Mouse (Mus musculus) natural killer cell, adult 2 months (primary cell): ENCODE data around the gene Tubal3.
"Not testable (repeated sequence)": the region's sequence is repeated elsewhere in the genome, so short reads cannot be mapped to it uniquely, and the experiment has no call there.

Experiments used
- DNase-seq, 2 experiments: peaks; one replicate each; pipeline ENCODE4 v3.0.0; 2022; ENCODE audit warnings: low spot score in 2 of 2

Tubal3 gene

DNA sequence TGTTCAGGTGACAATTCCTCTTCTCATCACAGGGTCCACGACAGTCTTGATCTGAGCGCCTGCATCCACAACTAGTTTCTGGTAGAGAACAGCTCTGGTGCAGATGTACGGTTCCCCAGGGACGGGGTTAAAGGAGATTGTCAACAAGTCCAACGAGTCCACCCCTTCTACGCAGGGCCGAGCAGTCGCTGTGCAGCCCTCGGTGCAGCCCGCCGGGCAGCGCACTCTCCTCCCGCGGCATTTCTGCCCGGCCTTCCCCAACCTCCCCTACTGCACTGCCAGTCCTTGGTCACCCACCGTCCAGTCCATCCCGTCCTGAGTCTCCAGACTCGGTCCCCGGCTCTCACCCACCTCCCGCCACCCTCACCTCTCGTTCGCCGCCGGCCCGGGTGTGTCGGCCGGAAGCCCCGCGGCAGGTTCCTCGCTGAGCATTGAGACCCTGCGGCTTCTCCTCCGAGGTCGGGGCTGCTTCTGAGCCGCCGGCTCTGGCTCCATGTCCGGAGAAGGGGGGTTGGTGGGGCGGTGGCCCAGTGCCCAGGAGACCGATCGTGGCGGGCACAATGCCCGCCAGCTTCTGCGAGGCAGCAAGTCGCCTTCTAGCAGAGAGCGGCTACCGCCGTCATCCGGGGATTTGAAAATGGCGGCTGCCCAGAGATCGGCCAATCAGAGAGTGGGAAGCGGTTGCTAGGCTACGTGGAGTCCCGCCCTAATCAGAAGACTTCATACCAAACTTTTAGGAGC is at the start of gene Tubal3, which contains the start of gene Net1:
Tubal3 (plus strand) TSS at position 704 of the 741 bp plus-strand sequence.
Net1 (minus strand) TSS at position 650 of the 741 bp plus-strand sequence.
- peak; percentile 88 to 89 for DNase-seq

- DNase-seq = no peak
Measured at GRCm38 (mm10) chr13:3869901-3870300, 48.2 kb upstream of the Tubal3 start.

DNA sequence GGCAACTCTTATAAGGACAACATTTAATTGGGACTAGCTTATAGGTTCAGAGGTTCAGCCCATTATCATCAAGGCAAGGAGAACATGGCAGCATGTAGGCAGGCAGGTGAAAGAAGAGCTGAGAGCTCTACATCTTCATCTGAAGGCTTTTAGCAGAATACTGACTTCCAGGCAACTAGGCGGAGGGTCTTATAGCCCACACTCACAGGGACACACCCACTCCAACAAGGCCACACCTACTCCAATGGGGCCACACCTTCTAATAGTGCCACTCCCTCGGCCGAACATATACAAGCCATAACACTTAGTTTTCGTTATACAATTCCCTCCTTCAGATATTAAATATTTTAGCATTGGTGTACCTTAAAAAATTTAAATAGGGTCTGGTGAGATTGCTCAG is 45.2 kb upstream of the Tubal3 start:
- no peak for DNase-seq

GRCm38 (mm10) chr13:3876448-3876847 is 41.6 kb upstream of the Tubal3 start:
- no peak for DNase-seq

- no peak for DNase-seq
Measured at GRCm38 (mm10) chr13:3877185-3877584, 40.9 kb upstream of the Tubal3 start.

DNA sequence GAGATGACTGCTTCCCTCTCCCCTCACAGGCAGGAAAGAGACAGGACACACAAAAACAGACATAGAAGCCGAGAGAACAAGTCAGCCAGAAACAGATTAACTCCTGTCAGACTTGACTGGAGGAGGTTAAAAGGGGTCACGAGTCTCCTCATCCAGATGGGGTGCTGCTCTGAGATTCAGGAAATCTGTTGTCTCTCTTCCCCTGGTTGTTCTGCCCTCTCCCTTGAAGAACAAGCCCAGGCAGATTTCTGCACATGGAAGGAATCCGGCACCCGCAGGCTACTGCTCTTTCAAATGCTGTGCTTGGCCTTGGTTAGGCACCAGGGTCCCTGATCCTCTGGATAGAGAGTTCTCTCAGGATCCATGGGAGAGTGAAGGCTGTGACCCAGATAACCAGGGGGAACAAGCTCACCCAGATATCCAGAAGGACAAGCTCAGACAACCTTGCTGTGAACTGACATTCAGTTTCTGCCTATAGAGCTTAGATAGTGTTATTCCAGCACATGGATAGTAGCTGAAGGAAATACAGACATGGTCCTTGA is 40.3 kb upstream of the Tubal3 start:
- no peak for DNase-seq

- no peak for DNase-seq
Measured at GRCm38 (mm10) chr13:3886663-3887062, 31.4 kb upstream of the Tubal3 start.

DNA sequence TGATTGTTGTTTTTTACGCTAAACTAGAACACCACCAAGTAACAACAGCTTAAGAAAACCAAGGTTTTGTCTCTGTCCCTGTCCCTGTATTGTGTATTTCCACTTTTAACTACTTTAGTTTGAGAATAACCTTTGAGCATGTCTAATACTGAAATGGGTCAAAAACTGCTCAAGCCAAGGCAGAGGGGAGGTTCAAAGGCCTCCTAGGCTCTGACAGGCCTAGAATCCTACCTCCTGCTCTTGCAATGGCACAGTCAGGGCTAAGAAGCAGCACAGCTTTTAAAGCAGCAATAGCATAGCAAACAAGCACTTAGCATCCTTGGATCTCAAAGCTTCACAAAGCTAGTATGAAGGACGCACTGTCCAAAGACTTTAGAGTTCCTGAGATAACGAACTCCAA is 29.0 kb upstream of the Tubal3 start:
- DNase-seq = no peak

DNA sequence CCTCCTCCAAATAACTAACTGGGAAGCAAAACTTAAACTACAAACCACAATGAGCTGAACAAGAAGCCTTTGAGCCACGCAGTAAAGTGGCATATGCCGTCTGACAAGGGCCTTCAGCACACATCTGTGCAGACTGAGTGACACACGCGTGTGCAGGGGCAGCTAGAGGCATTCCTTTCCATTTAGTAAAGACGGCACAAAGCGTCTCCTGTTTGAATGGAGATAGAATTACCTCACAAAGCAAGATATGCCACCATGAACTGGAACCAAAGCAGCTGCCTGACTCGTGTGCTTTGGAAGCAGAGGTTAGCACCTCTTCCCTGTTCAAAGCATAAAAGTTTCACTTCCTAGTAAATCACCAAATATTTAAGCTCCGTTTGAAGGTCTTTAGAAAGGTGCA is 28.0 kb upstream of the Tubal3 start:
- DNase-seq = no peak

GRCm38 (mm10) chr13:3891479-3892087 is 26.5 kb upstream of the Tubal3 start:
- DNase-seq = no peak

- DNase-seq = no peak
Measured at GRCm38 (mm10) chr13:3892601-3893000, 25.5 kb upstream of the Tubal3 start.

- peak; percentile 79 to 87 for DNase-seq
Measured at GRCm38 (mm10) chr13:3893126-3893734, 24.8 kb upstream of the Tubal3 start.

DNA sequence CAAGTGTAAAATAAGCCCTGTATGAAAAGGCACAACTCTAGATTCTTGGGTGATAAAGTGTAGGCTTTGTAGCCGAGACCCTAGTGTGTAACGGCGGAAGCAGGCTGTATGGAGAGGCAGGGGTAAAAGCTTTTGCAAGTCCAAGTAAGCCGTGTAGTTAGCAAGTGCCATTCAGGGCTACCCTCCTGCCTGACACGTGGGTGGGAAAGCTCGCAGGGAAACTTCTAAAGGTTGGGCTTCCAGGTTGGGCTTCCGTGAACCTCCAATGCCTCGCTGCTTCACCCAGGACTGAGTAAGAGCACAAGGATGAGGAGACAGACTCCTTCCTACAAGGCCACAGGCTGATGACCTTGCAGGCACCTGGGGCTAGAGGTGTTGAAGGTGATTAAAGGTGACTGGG is 23.5 kb upstream of the Tubal3 start:
- no peak for DNase-seq

DNA sequence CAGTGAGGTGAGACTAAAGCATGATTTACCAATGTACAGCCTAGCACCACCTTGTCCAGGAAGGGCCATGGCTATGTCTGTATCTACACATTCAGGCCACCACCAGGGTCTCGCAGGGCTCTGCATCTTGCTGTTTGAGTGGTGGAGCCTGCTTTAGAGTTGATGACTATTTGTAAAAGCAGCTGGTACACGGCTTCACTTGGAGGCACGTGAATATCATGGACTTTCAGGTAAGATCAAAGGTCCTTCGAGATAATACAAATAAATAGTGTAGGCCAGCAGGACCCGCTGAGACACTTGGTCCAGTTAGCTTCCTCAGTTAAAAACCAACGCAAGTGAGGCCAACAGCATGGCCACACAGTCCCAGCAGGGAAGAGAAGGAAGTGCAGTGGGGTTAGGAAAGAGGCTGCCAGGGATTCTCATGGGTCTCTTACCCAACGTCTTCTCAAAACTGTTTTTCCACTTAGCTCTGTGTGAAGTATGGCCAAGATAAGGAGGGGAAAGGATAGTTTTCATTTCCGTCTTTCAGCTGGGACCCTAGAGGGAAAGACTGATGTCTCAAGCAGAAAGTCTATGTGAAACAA is 22.6 kb upstream of the Tubal3 start:
- DNase-seq = no peak

DNA sequence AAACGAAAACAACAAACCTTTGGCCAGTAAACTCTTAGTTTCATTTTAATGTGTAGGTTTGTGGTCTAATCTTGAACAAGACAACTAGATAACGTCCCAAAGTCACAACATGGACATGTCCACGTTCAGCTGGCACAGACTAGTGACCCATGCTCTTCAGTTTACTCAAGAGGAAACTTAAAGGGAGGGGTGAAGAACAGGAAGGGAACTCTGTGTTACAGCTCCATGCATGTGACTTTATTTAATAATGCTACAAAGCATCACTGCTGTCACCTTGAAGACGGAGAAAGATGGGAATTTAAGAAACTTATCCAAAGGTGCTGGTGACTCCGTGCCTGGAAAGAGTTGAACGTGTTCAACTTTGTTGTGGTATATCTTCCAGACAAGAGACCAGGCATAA is 22.0 kb upstream of the Tubal3 start:
- no peak for DNase-seq

DNA sequence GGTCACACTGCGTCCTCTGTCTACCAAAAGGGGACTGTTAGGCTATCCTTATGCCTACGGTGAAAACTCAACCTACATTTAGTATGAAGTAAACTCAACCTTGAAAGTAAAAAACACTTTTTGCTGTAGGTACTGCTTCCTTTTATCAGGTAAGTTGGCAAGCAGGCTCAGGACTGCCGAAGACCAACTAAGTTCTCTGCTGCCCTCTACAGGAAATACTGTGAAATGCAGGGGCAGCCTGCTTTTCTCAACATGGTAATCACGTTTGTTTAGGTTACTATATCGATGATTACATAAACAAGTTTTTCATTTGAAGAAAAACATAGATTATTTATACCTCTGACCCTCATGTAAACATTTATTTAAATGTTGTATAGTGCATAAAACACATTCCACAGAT is 21.2 kb upstream of the Tubal3 start:
- DNase-seq = peak; percentile 58 to 71

DNA sequence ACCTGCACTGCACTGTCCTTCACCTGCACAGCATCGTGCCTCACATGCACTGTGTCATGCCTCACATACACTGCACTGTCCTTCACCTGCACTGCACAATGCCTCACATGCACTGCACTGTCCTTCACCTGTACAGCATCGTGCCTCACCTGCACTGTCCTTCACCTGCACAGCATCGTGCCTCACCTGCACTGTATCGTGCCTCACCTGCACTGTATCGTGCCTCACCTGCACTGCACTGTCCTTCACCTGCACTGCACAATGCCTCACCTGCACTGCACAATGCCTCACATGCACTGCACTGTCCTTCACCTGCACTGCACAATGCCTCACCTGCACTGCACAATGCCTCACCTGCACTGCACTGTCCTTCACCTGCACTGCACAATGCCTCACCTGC is 19.9 kb upstream of the Tubal3 start:
- DNase-seq = not testable (repeated sequence)

DNA sequence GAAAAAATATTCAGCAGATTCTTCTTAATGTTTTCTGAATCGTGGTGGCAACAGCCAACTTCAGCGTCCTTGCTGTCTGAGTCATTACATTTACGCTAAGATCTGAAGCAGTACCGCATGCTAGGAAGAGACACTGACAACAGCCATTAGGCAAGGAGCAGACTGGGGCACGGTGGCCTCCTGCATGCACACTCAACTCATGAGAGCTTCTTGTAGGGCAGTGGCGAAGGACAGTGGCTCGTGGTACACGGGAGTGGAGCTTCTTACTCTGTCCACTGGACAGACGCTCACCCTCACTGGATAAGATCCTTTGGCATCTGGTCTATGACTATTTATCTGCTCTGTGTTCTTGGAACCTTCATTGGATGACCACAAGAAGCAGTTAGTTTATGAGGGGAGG is 18.8 kb upstream of the Tubal3 start:
- DNase-seq = no peak

DNA sequence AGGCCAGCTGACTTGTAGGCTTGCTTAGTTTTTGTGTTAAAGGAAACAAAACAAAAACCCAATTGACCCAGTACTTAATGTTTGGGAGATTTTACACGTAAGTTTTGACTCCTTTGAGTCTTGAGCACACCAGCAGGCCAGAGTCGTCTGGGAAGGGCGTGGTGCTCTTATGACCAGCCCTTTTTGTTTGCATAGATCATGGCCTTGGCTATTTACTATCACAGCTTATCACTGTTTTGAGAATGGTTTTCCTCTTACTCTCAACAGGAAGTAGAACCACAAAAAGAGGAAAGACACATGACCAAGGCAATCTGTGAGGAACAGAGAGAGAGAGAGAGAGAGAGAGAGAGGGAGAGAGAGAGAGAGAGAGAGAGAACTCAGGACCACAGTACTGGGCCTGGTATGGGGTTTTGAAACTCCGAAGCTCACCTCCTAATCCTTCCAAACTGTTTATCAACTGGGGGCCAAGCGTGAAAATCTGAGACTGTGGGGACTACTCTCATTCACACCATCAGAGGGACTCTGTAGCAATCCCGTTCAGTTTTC is 10.8 kb upstream of the Tubal3 start:
- no peak for DNase-seq

DNA sequence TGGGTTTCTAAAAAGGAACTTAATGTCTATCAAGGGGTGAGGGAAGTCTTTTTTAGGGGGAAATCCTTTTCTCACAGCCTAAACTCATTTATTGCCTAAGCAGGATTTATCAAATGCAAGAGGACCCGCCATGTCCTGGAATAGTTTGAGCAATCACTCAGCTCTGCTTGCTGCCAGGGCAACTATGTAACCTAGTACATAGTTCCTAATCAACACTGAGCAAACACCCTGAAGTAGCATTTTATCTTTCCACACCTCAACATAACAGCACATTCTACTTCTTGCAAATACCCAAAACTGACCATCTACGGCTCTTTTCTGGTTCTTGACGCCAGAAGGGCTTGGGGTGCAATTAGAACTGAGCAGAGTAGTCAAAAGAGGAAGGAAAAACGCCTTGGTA is 9.8 kb upstream of the Tubal3 start:
- no peak for DNase-seq

DNA sequence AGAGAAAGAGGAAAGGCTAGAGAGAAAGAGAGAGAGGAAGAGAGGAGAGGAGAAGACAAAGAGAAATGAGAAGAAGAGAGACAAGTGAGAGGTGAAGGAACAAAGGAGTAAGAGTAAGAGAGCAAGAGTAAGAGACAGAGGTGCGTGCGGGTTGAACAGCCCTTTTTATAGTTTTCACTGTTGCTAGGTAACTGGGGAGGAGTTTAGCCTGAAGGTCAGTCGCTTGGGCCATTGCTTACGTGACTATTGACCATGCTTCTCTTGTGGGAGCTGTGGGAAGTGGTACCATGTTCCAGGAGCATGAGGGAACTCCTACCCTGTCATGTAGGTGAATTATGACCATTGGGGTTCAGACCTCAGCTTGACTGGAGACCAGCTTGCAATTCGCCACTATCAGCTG is 7.7 kb upstream of the Tubal3 start:
- no peak for DNase-seq

- DNase-seq = no peak
Measured at GRCm38 (mm10) chr13:3913504-3913903, 4.6 kb upstream of the Tubal3 start.
